Mouse (Mus musculus) intestine, postnatal 0 days (tissue): ENCODE data around the gene Ebf3. TPM values are rescaled to one million over a fixed set of nuclear protein-coding genes. Genes with fewer than 3 reads are reported as not detected.

Source experiments
- ATAC-seq: fragments of 200-750 bp; cut with Nextera tagmentation; 2 replicates; pipeline ENCODE4 v1.8.0; 2017; ENCODE audit warnings: mild to moderate bottlenecking, moderate TSS enrichment, moderate library complexity
- H3K27ac ChIP-seq: fragments of 300-500 bp; sonication (generic); 2 replicates; pipeline ENCODE4 v1.5.1; 2014; ENCODE audit warnings: mild to moderate bottlenecking, low read depth, low read length, moderate library complexity
- H3K27me3 ChIP-seq: fragments of 300-500 bp; sonication (generic); replicated peaks from 2 replicates; pipeline ENCODE4 v1.6.1; 2014; ENCODE audit warnings: low read length, mixed read lengths; ENCODE audit not compliant: control insufficient read depth, insufficient read depth
- H3K36me3 ChIP-seq: fragments of 300-500 bp; sonication (generic); 2 replicates; pipeline ENCODE4 v1.6.1; 2014; ENCODE audit warnings: mild to moderate bottlenecking, moderate library complexity; ENCODE audit not compliant: control insufficient read depth, insufficient read depth
- H3K4me1 ChIP-seq: fragments of 300-500 bp; sonication (generic); replicated peaks from 2 replicates; pipeline ENCODE4 v1.6.1; 2014; ENCODE audit warnings: antibody characterized with exemption, low read length, mixed read lengths; ENCODE audit not compliant: control insufficient read depth, insufficient read depth
- H3K4me2 ChIP-seq: fragments of 300-500 bp; sonication (generic); replicated peaks from 2 replicates; pipeline ENCODE4 v1.6.1; 2014; ENCODE audit warnings: low read depth, mild to moderate bottlenecking, moderate library complexity
- H3K4me3 ChIP-seq: fragments of 300-500 bp; sonication (generic); 2 replicates; pipeline ENCODE4 v1.5.1; 2014; ENCODE audit warnings: low read depth, low read length
- H3K9ac ChIP-seq: fragments of 300-500 bp; sonication (generic); 2 replicates; pipeline ENCODE4 v1.6.1; 2014; ENCODE audit warnings: mild to moderate bottlenecking, low read depth, low read length
- H3K9me3 ChIP-seq: fragments of 300-500 bp; sonication (generic); 2 replicates; pipeline ENCODE4 v1.6.1; 2016; ENCODE audit warnings: mixed run types; ENCODE audit not compliant: control insufficient read depth
- CTCF ChIP-seq: sonication (generic); IDR thresholded peaks from 2 replicates; pipeline ENCODE4 v1.5.1; 2016; ENCODE audit warnings: low read depth, mild to moderate bottlenecking, control low read depth, antibody characterized with exemption, moderate library complexity
- WGBS: fragments of 180-500 bp; shearing (Covaris S2); extraction: QIAGEN DNeasy Blood & Tissue Kit; methylation state at CpG from one replicate; pipeline ENCODE4 v1.1.7; 2014; 5-methylcytosine and 5-hydroxymethylcytosine counted together
- polyA plus RNA-seq: library from polyadenylated mRNA; unstranded; fragments of >200 nt; fragmentation: Nextera tagmentation; extraction: Ambion mirVana; gene quantifications from 2 replicates; pipeline ENCODE4 v1.2.1, GENCODE M21; 2015

Ebf3 gene
- polyA plus RNA-seq, 1 experiment from 2014 or later, result 0.31 TPM

- no peak for ATAC-seq
These were observed 17.1 kb downstream of the Ebf3 start for GRCm38 (mm10) chr7:137297131-137297530.

DNA sequence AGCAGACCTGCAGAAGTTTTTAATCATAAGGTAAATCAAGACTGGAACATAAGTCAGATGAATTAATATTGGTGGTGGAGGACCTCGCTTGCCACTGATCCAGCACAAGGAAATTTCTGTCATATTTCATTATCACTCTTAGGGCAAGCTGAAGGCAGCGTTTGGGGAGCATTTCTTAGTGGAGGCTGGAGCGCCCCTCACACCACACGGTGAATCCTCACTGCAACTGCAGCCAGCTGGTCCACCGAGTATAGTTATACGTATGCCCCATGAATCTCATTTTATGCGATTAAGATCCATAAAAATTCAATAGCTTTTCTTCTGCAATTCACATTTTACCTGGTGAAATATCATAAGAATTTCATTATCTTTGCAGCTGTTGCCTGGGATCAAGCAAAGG, 18.6 kb downstream of the Ebf3 start:
- H3K36me3 ChIP-seq, result no peaks in the 10 kb centered on the region
- no peak overlapping the region for H3K4me2 ChIP-seq
- H3K9me3 ChIP-seq, result no peaks in the 10 kb centered on the region
- ATAC-seq, result no peak
- no peak overlapping the region for H3K27ac ChIP-seq
- H3K4me3 ChIP-seq, result no peak overlapping the region
- WGBS, result 81% methylated on average over 7 of the region's 7 CpGs
- H3K9ac ChIP-seq, result no peak overlapping the region
- no peak for TF ChIP-seq CTCF
- H3K4me1 ChIP-seq, result no peaks in the 10 kb centered on the region
- H3K27me3 ChIP-seq, result peaks cover 27% of the 10 kb centered on the region

More at GRCm38 (mm10) chr7:137297131-137297530, 17.1 kb downstream of the Ebf3 start:
- TF ChIP-seq CTCF, result no peak
- Histone ChIP-seq H3K27me3 (peaks cover 41% of the 10 kb centered on the region), H3K9me3 (no peaks in the 10 kb centered on the region), H3K4me2 (no peak overlapping the region), H3K36me3 (no peaks in the 10 kb centered on the region), H3K9ac (no peak overlapping the region), H3K27ac (no peak overlapping the region), H3K4me1 (no peaks in the 10 kb centered on the region), H3K4me3 (no peak overlapping the region)
- WGBS, result 64% methylated on average over 7 of the region's 7 CpGs

DNA sequence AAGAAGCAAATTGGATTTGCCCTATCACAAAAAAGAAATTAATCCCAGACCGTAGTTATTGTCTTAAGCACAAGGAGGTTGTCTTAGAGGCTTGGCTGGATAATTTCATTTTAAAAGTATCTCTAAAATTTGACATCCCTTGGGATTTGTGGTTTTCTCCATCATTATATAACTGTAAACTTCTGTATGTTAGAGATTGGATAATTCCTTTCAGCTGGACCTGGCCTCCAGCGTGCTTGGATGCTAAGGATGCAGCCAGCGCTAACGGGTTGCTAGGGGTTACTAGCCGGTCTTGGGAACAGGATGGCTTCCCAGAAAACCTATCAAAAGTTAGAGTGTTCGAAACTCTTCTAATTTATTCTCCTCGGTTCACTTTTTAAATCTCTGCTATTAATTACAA, 19.8 kb downstream of the Ebf3 start:
- no peak overlapping the region for H3K4me2 ChIP-seq
- H3K4me3 ChIP-seq, result no peak overlapping the region
- no peak for ATAC-seq
- H3K27me3 ChIP-seq, result peaks cover 20% of the 10 kb centered on the region
- H3K9me3 ChIP-seq, result no peaks in the 10 kb centered on the region
- 88% methylated on average over 7 of the region's 7 CpGs for WGBS
- no peaks in the 10 kb centered on the region for H3K36me3 ChIP-seq
- H3K9ac ChIP-seq, result no peak overlapping the region
- H3K27ac ChIP-seq, result no peak overlapping the region
- TF ChIP-seq CTCF, result no peak
- H3K4me1 ChIP-seq, result no peaks in the 10 kb centered on the region

DNA sequence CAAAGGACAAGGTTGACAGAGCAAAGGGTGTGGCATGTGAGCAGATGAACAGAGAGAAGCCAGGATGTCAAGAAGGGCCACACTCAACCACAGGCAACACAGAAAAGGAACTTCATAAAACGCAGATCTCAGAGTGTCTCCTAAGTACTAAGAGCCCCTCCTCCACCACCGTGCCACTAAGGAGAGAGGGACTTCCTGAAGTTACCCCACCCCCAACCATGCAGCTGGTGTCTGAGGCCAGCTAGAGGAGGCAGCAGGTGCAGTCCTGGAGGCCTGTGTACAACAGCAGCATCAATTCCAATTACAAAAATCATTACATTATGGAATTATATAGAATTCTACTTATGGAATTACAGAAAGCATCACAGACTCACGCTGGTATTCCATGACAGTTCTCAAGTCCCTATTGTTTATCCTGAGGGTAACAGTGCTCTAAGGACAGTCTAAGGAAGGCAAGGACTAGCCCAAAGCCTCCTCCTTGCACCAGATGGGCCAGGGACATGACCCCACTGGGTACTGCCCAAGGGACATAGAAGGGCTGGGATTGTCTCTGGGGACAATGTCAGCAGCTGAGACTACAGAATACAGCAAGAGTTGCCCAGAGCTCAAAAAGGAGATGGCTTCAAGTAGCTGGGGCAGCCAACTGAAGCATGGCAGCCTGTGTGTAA, 24.8 kb downstream of the Ebf3 start:
- WGBS, result 52% methylated on average over 3 of the region's 3 CpGs
- no peak overlapping the region for H3K4me2 ChIP-seq
- no peak for TF ChIP-seq CTCF
- no peaks in the 10 kb centered on the region for H3K9me3 ChIP-seq
- H3K27me3 ChIP-seq, result no peaks in the 10 kb centered on the region
- H3K27ac ChIP-seq, result no peak overlapping the region
- no peak overlapping the region for H3K9ac ChIP-seq
- H3K4me1 ChIP-seq, result no peaks in the 10 kb centered on the region
- no peak for ATAC-seq
- no peaks in the 10 kb centered on the region for H3K36me3 ChIP-seq
- H3K4me3 ChIP-seq, result no peak overlapping the region

DNA sequence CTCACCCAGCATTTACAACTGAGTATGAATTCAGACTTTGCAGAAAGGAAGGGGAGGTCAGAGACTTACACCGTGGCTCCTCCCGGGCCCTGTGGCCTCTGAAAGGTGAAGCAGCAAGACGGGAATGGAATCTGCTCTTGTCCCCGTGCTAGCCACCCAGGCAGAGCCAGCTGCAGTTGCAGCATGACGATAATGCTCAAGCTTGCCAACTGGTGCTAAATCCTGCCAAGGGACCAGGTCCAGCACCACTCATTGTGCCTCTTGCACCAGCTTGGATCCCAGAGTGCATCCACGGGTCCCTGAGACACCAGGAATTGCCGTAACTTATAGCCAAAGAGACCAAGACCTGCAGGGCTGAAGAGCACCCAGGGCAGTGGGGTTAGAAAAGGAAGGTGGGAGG, 36.1 kb downstream of the Ebf3 start:
- Histone ChIP-seq H3K27me3 (no peaks in the 10 kb centered on the region; the same call in 1 of the 2 replicates), H3K9ac (no peak overlapping the region), H3K27ac (no peak overlapping the region), H3K9me3 (no peaks in the 10 kb centered on the region), H3K36me3 (no peaks in the 10 kb centered on the region), H3K4me3 (no peak overlapping the region), H3K4me2 (no peak overlapping the region), H3K4me1 (no peaks in the 10 kb centered on the region)
- 88% methylated on average over 7 of the region's 7 CpGs for WGBS
- no peak for ATAC-seq
- no peak for TF ChIP-seq CTCF

GRCm38 (mm10) chr7:137277713-137278112, 36.5 kb downstream of the Ebf3 start:
- TF ChIP-seq CTCF, result no peak
- Histone ChIP-seq H3K27me3 (no peaks in the 10 kb centered on the region; the same call in 1 of the 2 replicates), H3K36me3 (no peaks in the 10 kb centered on the region), H3K4me2 (no peak overlapping the region), H3K4me3 (no peak overlapping the region), H3K4me1 (no peaks in the 10 kb centered on the region), H3K9me3 (no peaks in the 10 kb centered on the region), H3K9ac (no peak overlapping the region), H3K27ac (no peak overlapping the region)
- no peak for ATAC-seq
- WGBS, result 84% methylated on average over 5 of the region's 5 CpGs
